Mouse (Mus musculus): ENCODE results near the gene Fndc9. TPM values are rescaled to one million over a fixed set of nuclear protein-coding genes. Genes with fewer than 3 reads are reported as not detected.
A peak's percentile ranks its signal among the peaks of the same experiment; 100 is the strongest.

Fndc9 gene
- total RNA-seq, 2 experiments from 2014 or later = not detected

DNA sequence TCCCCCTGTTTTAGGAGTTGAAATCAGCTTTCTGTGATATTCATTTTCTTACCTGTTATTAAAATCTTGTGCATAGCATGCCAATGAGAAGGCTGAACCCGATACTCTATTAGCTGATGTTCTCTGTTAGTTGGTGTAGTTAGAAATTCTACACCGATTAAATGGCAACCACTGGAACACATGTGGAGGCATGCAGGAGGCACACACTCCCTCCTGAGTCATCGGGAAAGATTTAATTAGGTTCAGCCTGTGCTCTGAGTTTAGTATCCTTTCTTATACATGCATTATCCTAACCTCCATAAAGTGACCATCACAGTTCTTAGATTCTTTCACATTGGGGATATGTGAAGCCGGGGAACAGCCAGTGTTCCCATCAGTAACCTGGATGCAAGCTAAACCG is 10.0 kb upstream of the Fndc9 start:
- DNase-seq = no peak
- intact Hi-C loops (cut with DNase I; ENCODE audit: low total_unique reads) = no loop called here

GRCm38 (mm10) chr11:46230184-46230583 is 5.1 kb upstream of the Fndc9 start:
- intact Hi-C loops (cut with DNase I; ENCODE audit: low total_unique reads) = no loop called here

GRCm38 (mm10) chr11:46232803-46233202 is 2.5 kb upstream of the Fndc9 start:
- DNase-seq = no peak
- intact Hi-C loops (cut with DNase I; ENCODE audit: low total_unique reads) = no loop called here

More at GRCm38 (mm10) chr11:46230184-46230583, 5.1 kb upstream of the Fndc9 start:
- no peak for DNase-seq

- DNase-seq = no peak
- intact Hi-C loops (cut with DNase I; ENCODE audit: low total_unique reads) = no loop called here
These were observed 1.4 kb upstream of the Fndc9 start for GRCm38 (mm10) chr11:46233966-46234365.

DNA sequence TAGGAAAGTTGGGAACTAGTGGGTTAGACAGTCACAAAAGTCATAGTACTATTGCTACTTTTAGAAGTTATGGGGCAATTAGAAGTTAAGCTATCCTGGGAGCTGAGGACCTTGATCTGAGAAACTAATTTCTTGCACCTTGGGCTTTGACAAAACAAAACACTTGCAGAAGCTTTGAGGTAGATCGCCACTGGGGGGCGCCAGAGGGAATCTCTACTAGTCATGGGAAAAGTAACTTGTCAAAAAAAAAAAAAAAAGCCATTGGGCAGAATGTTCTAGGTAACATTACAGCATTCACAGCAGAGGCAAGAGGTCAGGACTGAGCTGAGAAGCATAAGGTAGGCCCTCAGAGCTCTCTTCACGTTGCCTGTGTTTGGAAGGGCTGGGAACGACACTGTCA is 1.6 kb downstream of the Fndc9 start:
- intact Hi-C loops (cut with DNase I; ENCODE audit: low total_unique reads) = no loop called here
- DNase-seq = peak; percentile 56

- no peak for DNase-seq
- intact Hi-C loops (cut with DNase I; ENCODE audit: low total_unique reads) = no loop called here
These were observed 5.9 kb downstream of the Fndc9 start for GRCm38 (mm10) chr11:46241150-46241673.

DNA sequence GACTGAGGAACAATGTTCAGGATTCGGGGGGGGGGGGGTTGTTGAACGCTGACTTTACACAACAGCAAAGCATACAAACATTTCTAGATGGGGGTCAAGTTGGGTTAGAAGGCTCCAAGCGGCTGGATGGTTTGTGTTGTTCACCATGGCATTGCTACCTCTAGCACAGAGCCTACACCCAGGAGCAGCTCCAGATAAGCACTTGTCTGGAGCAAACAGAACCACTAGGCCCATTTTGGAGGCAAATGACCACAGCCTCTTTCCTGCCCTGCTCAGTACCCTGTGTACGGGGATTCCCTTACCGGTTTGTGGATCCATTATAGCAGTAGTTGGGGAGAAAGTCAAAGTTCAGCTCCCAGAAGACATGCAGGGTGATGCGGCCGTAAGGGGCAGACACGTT is 6.7 kb downstream of the Fndc9 start:
- intact Hi-C loops (cut with DNase I; ENCODE audit: low total_unique reads) = no loop called here
- no peak for DNase-seq

- no peak for DNase-seq
- intact Hi-C loops (cut with DNase I; ENCODE audit: low total_unique reads) = no loop called here
These were observed 9.6 kb downstream of the Fndc9 start for GRCm38 (mm10) chr11:46244731-46245604.

DNA sequence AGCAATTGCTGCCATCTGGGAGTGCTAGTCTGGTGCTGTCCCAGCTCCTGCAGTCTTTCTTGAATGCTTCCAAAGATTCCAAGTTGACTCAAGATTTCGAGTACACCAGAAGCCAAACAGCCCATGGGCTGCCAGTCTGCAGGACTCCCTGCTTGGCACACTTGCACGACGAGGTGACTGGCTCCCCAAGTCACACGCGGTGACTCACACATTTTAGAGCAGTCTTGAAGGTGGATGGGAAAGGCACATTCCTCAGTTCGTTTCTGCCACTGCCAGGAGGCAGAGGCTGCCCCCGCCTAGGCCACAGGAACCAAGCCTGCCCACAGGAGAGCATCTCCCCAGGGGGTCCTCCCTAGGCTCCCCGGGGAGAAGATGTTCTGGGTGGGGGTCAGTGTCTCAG is 10.6 kb downstream of the Fndc9 start:
- intact Hi-C loops (cut with DNase I; ENCODE audit: low total_unique reads) = no loop called here
- DNase-seq = no peak

DNA sequence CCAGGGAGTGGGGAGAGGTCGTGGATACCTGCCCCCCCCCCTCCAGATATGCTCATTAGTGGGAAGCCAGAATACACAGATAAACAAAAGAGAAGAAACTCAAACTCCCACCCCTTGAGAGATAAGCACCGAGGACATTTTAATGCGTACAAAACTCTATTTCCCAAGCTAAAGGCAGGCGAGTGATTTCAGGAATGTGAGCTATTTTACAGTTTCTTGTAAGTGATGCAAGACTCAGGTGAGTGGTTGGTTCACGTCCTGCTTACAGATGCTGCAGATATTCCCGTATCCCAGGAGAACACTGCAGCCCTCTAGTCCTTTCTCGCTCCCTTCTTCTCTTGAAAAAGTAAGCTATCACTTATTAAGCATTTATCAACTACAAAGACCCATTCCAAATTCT is 11.1 kb downstream of the Fndc9 start:
- intact Hi-C loops (cut with DNase I; ENCODE audit: low total_unique reads) = no loop called here
- no peak for DNase-seq

- DNase-seq = no peak
- intact Hi-C loops (cut with DNase I; ENCODE audit: low total_unique reads) = no loop called here
These were observed 13.0 kb downstream of the Fndc9 start for GRCm38 (mm10) chr11:46248352-46248751.

- intact Hi-C loops (cut with DNase I; ENCODE audit: low total_unique reads) = no loop called here
- peak; percentile 58 for DNase-seq
These were observed 16.7 kb downstream of the Fndc9 start for GRCm38 (mm10) chr11:46251994-46252393.

- no peak for DNase-seq
These were observed 20.0 kb downstream of the Fndc9 start for GRCm38 (mm10) chr11:46255291-46255690.

DNA sequence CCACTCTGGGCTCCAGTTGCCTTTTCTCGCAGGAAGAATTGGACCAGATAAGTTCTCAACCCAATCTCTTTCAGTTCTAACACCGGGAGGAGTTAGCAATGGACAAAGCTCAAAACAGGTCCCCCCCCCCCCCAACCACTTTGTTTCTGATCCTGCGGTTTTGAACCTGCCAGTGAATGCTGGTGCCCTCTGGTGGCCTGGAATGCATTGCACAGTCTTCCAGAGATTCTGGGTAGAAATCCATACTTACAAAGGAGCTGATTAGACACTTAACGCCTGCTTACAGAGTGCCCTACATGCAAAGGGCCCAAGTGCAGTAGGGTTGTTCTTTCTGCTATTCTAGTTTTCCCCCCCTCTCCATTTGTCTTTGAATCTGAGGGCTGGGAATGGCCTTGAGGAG is 22.9 kb downstream of the Fndc9 start:
- intact Hi-C loops (cut with DNase I; ENCODE audit: low total_unique reads) = no loop called here
- no peak for DNase-seq

More at GRCm38 (mm10) chr11:46255291-46255690, 20.0 kb downstream of the Fndc9 start:
- intact Hi-C loops (cut with DNase I; ENCODE audit: low total_unique reads) = no loop called here

DNA sequence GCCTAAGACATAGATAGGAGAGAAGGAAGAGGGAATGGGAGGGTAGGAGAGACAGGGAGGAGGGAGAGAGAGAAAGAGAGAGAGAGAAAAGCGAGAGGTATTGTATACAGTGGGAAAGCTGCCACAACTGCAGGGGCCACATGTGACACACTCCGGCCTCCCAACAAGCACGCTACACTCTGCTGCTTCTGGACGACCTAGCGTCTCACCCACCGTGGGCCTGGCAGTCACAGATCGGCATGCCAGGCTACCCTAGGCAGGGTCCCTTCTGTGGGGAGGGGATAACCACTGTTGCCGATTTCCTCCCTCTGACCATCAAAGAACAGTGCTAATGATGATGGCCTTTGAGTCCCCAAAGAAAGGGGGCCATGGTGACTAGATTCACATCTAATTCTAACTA is 23.4 kb downstream of the Fndc9 start:
- no peak for DNase-seq
- intact Hi-C loops (cut with DNase I; ENCODE audit: low total_unique reads) = no loop called here

DNA sequence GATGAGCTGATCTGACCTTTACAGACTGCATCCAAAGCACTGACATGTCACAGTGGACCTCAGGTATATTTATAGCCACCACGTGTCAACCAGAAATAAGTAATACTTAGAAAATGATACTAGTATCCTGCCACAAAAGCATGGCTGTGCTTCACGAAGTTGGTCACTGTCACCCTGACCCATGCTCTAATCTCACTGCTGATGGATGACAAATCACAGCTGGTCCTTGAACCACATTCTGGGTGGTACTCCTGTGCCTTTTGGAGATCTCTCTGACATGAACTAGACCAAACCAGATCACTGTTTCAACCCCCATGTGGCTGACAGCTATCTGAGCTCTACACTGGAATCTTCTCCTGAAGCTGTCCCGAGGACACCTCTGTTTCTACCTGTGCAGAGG is 27.5 kb downstream of the Fndc9 start:
- intact Hi-C loops (cut with DNase I; ENCODE audit: low total_unique reads) = no loop called here
- no peak for DNase-seq

GRCm38 (mm10) chr11:46263291-46263690 is 28.0 kb downstream of the Fndc9 start:
- DNase-seq = no peak
- intact Hi-C loops (cut with DNase I; ENCODE audit: low total_unique reads) = no loop called here

DNA sequence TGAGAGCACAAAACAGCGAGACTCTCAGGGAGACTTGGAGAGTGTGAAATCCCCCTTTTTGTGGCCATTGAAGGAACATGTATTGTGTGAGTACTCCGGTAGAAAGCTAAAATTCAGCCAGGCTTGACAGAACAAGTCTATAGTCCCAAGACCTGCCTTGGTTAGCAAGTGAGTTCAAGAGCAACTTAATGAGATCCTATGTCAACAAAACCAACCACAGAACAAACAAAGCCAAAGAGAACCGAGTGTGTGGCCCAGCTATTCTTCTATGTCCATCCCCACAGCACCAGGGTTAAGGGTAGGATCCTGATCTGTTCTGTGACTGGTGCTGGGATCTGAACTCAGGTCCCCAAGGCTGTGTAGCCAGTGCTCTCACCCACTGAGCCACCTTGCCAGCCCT is 29.3 kb downstream of the Fndc9 start:
- intact Hi-C loops (cut with DNase I; ENCODE audit: low total_unique reads) = no loop called here
- no peak for DNase-seq

DNA sequence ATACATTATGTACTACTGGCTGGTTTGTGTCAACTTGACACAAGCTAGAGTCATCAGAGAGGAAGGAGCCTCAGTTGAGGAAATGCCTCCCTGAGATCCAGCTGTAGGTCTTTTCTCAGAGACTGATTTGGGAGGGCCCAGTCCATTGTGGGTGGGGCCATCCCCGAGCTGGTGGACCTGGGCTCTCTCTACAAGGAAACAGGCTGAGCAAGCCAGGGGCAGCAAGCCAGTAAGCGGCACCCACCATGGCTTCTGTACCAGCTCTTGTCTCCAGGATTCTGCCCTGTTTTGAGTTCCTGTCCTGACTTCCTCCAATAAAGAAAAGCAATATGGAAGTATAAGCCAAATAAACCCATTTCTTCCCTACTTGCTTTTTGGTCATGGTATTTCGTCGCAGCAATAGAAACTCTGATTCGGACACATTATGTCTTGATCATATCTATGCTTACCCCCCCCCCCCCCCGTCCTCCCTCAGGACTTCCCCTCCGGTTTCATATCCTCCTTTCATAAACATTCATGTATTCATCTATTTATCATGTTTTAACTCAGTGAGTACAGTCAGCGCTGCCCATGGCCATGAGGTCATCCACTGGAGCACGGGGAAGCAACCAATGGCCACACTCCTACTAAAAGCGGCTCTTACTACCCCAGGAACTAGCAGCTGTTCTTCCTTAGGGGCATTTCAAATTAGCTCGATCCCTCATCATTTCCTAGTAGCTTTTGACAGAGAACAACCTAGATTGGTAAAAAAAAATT is 29.9 kb downstream of the Fndc9 start:
- intact Hi-C loops (cut with DNase I; ENCODE audit: low total_unique reads) = no loop called here
- DNase-seq = no peak

DNA sequence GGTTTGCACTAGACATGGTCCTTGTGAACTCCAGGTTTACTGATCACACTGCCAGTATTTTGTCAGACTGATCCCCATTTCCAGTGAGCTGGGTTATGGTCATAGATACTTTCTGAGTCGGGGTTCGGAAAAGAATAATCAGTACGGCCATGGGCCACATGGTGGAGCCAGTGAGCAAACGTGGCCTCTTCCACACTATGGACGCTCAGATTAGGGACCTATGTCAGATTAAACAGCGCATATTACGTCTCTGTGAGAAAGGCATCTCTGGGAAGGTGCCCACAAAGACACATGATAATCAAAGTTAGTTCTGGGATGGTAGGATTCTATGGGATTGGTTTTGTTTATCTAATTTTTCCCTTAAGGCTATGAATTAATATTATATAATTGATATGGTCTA is 33.7 kb downstream of the Fndc9 start:
- DNase-seq = peak; percentile 26
- intact Hi-C loops (cut with DNase I; ENCODE audit: low total_unique reads) = no loop called here

- DNase-seq = no peak
- intact Hi-C loops (cut with DNase I; ENCODE audit: low total_unique reads) = no loop called here
These were observed 34.1 kb downstream of the Fndc9 start for GRCm38 (mm10) chr11:46269391-46269790.
